Mouse (Mus musculus) CH12.LX (cell line): ENCODE results near the gene Dennd5a. TPM values are rescaled to one million over a fixed set of nuclear protein-coding genes. Genes with fewer than 3 reads are reported as not detected.
A peak's percentile ranks its signal among the peaks of the same experiment; 100 is the strongest.

Experiments
- DNase-seq: peaks from one replicate; pipeline ENCODE4 v3.0.0-alpha.2; 2013; ENCODE audit errors: extremely low read depth
- H3K27ac ChIP-seq: 2 replicates; pipeline ENCODE4 v1.5.1; 2012; ENCODE audit warnings: low read depth, mild to moderate bottlenecking, control low read depth, moderate library complexity; ENCODE audit not compliant: insufficient read depth
- H3K27me3 ChIP-seq: replicated peaks from 2 replicates; pipeline ENCODE3; 2012; ENCODE audit warnings: inconsistent platforms
- H3K36me3 ChIP-seq, 2 experiments: replicated peaks in 1 of 2; 2 replicates each; pipeline versions ENCODE3 to v1.6.1; 2012; ENCODE audit warnings: inconsistent platforms in 1 of 2, low read length in 1 of 2, mild to moderate bottlenecking in 1 of 2, mixed read lengths in 1 of 2, moderate library complexity in 1 of 2; ENCODE audit not compliant: control insufficient read depth in 1 of 2, insufficient read depth in 1 of 2
- H3K4me1 ChIP-seq, 2 experiments: 2 replicates each; pipeline ENCODE4 v1.6.1; 2012; ENCODE audit warnings: inconsistent platforms in 1 of 2, moderate library complexity in 1 of 2; ENCODE audit not compliant: insufficient read depth in 2 of 2, control insufficient read depth in 1 of 2
- H3K4me2 ChIP-seq: 2 replicates; pipeline ENCODE4 v1.6.1; 2012; ENCODE audit warnings: low read depth, mild to moderate bottlenecking, control low read depth; ENCODE audit not compliant: poor library complexity, insufficient read depth, severe bottlenecking
- H3K4me3 ChIP-seq, 3 experiments: fragments of 150-350 bp in 1 of 3; sonication (generic) in 1 of 3; replicated peaks in 1 of 3; 2 replicates each; pipeline versions ENCODE3 to v1.5.1; 2011 to 2012; ENCODE audit warnings: low read depth in 2 of 3, low read length in 2 of 3, mild to moderate bottlenecking in 2 of 3, moderate library complexity in 2 of 3, control low read depth in 1 of 3, improper control_type of control experiment in 1 of 3, inconsistent platforms in 1 of 3, mixed read lengths in 1 of 3; ENCODE audit not compliant: poor library complexity in 1 of 3
- H3K79me2 ChIP-seq: replicated peaks from 2 replicates; pipeline ENCODE4 v1.6.1; 2012; ENCODE audit warnings: mild to moderate bottlenecking, moderate library complexity; ENCODE audit not compliant: control insufficient read depth, poor library complexity, insufficient read depth, severe bottlenecking; ENCODE audit errors: extremely low read depth
- H3K9ac ChIP-seq: 2 replicates; pipeline ENCODE4 v1.6.1; 2012; ENCODE audit warnings: low read depth, mild to moderate bottlenecking, control low read depth, moderate library complexity; ENCODE audit not compliant: insufficient read depth
- H3K9me3 ChIP-seq: replicated peaks from 2 replicates; pipeline ENCODE3; 2012; ENCODE audit warnings: low read length, inconsistent platforms, mixed read lengths
- CHD1 ChIP-seq: IDR thresholded peaks from 2 replicates; pipeline ENCODE4 v1.6.1; 2012; ENCODE audit warnings: low read depth, low read length, improper control_type of control experiment, inconsistent platforms
- CTCF ChIP-seq, 2 experiments: IDR thresholded peaks in 1 of 2; conservative IDR thresholded peaks in 1 of 2; 2 replicates each; pipeline ENCODE4 v1.5.1; 2011 to 2012; ENCODE audit warnings: low read depth in 2 of 2, low read length in 2 of 2, improper control_type of control experiment in 1 of 2, inconsistent platforms in 1 of 2, mild to moderate bottlenecking in 1 of 2, moderate library complexity in 1 of 2
- E2F4 ChIP-seq: IDR thresholded peaks from 2 replicates; pipeline ENCODE4 v1.6.1; 2011; ENCODE audit warnings: low read depth, low read length, improper control_type of control experiment; ENCODE audit not compliant: insufficient replicate concordance
- EP300 ChIP-seq: IDR thresholded peaks from 2 replicates; pipeline ENCODE4 v1.6.1; 2011; ENCODE audit warnings: low read length, improper control_type of control experiment
- GABPA ChIP-seq: IDR thresholded peaks from 2 replicates; pipeline ENCODE4 v1.6.1; 2012; ENCODE audit warnings: low read depth, low read length, improper control_type of control experiment, inconsistent platforms; ENCODE audit not compliant: insufficient replicate concordance
- HCFC1 ChIP-seq: IDR thresholded peaks from 2 replicates; pipeline ENCODE4 v1.6.1; 2012; ENCODE audit warnings: low read depth, mild to moderate bottlenecking, inconsistent platforms, low read length, improper control_type of control experiment
- JUN ChIP-seq: IDR thresholded peaks from 2 replicates; pipeline ENCODE4 v1.6.1; 2011; ENCODE audit warnings: low read depth, mild to moderate bottlenecking, low read length, improper control_type of control experiment, moderate library complexity; ENCODE audit not compliant: insufficient read depth
- MAFK ChIP-seq: IDR thresholded peaks from 2 replicates; pipeline ENCODE4 v1.6.1; 2011; ENCODE audit warnings: low read length, improper control_type of control experiment; ENCODE audit not compliant: insufficient replicate concordance
- MAX ChIP-seq: IDR thresholded peaks from 2 replicates; pipeline ENCODE4 v1.6.1; 2011; ENCODE audit warnings: low read length, improper control_type of control experiment
- MAZ ChIP-seq: IDR thresholded peaks from 2 replicates; pipeline ENCODE4 v1.6.1; 2012; ENCODE audit warnings: low read depth, mild to moderate bottlenecking, inconsistent platforms, low read length, improper control_type of control experiment, moderate library complexity
- MYC ChIP-seq: IDR thresholded peaks from 2 replicates; pipeline ENCODE4 v1.6.1; 2011; ENCODE audit warnings: low read depth, mild to moderate bottlenecking, improper control_type of control experiment, low read length
- NRF1 ChIP-seq: IDR thresholded peaks from 2 replicates; pipeline ENCODE4 v1.6.1; 2014; ENCODE audit warnings: low read depth, mild to moderate bottlenecking, inconsistent platforms, low read length, improper control_type of control experiment, moderate library complexity
- PAX5 ChIP-seq: IDR thresholded peaks from 2 replicates; pipeline ENCODE4 v1.6.1; 2012; ENCODE audit warnings: low read length, inconsistent platforms, mixed read lengths
- POLR2A ChIP-seq: IDR thresholded peaks from 2 replicates; pipeline ENCODE4 v1.6.1; 2011; ENCODE audit warnings: low read depth, mild to moderate bottlenecking, improper control_type of control experiment, low read length
- ZKSCAN1 ChIP-seq: IDR thresholded peaks from 2 replicates; pipeline ENCODE4 v1.6.1; 2012; ENCODE audit warnings: low read depth, inconsistent platforms, low read length, improper control_type of control experiment, borderline replicate concordance
- dilution Hi-C: fragments of 300-500 bp; cut with MboI; formaldehyde crosslinking; loops from 2 replicates; pipeline ENCODE4 v1.14.3; 2020; ENCODE audit warnings: low sequenced_read_pairs; ENCODE audit not compliant: extremely low pct_unique_long_range_greater_than_20kb, extremely low pct_ligation_motif_present
- in situ Hi-C: fragments of 300-500 bp; cut with MboI; formaldehyde crosslinking; loops from 3 replicates; pipeline ENCODE4 v1.14.3; 2019; ENCODE audit warnings: low sequenced_read_pairs, low pct_ligation_motif_present, low pct_unique_long_range_greater_than_20kb, mixed read lengths
- polyA plus RNA-seq: library from polyadenylated mRNA; unstranded; fragments of >175 nt; gene quantifications from 2 replicates; pipeline ENCODE4 v1.2.1, GENCODE M21; 2012; ENCODE audit warnings: low read depth; ENCODE audit not compliant: insufficient read length
- total RNA-seq, 2 experiments: library from RNA; depleted of rRNA; stranded (reverse); fragments of 300-350 nt in 1 of 2; fragments of >200 nt in 1 of 2; gene quantifications; 2 replicates each; pipeline ENCODE4 v1.2.3; 2012 to 2014

Gene Dennd5a
- total and polyA plus RNA-seq, 3 experiments: 20.7 to 29.5 (median 24.6) TPM

DNA sequence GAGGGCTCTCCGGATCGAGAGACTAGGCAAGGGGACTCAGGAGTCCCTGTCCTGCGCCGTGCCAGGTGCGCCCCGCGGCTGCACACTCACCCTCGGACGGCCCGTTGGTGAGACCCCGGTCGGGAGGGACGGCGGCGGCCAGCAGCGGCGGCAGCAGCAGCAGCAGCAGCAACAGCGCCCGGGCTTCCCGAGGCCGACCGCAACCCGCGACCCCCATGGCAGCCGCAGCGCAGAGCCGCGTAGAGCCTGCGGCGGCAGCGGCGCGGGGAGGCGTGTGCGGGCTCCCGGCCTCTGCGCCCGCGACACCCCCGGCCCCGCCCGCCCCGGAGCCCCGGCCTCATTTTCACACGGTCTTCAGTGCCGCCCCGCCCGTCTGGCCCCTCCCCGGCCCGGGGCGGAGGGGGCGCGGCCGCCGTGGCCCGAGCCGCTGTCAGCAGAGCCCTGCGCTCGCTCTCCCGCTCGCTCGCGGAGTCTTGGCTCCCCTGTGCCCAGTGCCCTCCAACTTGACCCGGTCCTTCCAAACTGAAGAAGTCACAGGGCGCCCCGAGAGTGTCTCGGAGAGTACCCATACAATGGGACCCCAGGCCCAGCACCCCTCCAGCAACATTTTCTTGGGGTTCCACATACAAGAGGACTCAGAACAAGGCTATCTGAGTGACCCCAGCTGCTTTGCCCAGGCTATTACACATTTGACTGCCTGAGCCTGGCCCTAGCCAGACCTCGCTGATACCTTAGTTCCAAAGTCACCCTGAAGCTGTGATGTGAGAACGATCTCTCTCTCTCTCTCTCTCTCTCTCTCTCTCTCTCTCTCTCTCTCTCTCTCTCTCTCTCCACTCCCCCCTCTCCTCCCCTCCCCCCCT, 94.7 kb downstream of the Dennd5a start, which contains the start of gene Scube2:
Gene Scube2 (minus strand): TSS at position 310 of the 860 bp plus-strand sequence.
- Histone ChIP-seq H3K4me1 (peaks cover 0 to 10% of the 10 kb centered on the region in 2 experiments; a peak in 1 of 4 replicates), H3K9ac (no peak within 1 kb of the TSS), H3K4me2 (no peak within 1 kb of the TSS), H3K27me3 (no peaks in the 10 kb centered on the region), H3K79me2 (no peaks in the 10 kb centered on the region), H3K36me3 (no peaks in the 10 kb centered on the region), H3K4me3 (no peak within 1 kb of the TSS)
- in situ Hi-C loops (no loop called here), dilution Hi-C loops (no loop called here)
- no peak for TF ChIP-seq MAX
- no peak for TF ChIP-seq NRF1
- no peak for TF ChIP-seq EP300
- TF ChIP-seq HCFC1: no peak
- TF ChIP-seq MAZ: no peak
- no peak for TF ChIP-seq PAX5
- no peak for TF ChIP-seq ZKSCAN1
- no peak for TF ChIP-seq POLR2A
- no peak for TF ChIP-seq MAFK
- no peak for TF ChIP-seq MYC
- TF ChIP-seq CTCF (conservative IDR thresholded peaks at IDR 0.05 in 1 of 2, IDR thresholded peaks at IDR 0.05 in 1 of 2; ENCODE audit: low read depth in 2 of 2, low read length in 2 of 2): no peak
- no peak for TF ChIP-seq GABPA
- TF ChIP-seq CHD1: no peak
- TF ChIP-seq JUN: no peak
- TF ChIP-seq, all 38 proteins: peak for 0
- H3K9me3 ChIP-seq: no peaks in the 10 kb centered on the region
- no peak for DNase-seq
- no peak within 1 kb of the TSS for H3K27ac ChIP-seq

DNA sequence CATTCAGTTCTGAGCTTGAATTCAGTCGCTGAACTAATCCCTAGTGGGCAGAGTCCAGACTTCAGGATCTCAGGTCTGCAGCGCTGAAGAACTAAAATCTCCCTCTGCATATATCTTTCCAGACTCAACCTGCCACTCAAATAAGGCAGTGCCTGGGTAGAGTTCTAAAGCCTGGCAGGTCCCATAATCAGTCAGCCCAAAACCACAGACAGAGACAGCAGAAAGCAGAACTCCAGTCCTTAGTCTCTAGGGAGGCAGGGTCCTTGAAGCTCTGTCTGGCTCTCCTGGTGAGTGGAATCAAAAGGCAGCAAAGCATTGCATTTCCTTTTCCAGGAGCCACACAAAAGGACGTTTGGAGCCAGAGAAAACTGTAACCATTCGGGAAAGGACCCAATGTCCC, 96.7 kb downstream of the Dennd5a start:
- Histone ChIP-seq H3K4me2 (no peak overlapping the region), H3K9ac (no peak overlapping the region), H3K36me3 (no peaks in the 10 kb centered on the region), H3K4me3 (no peak overlapping the region), H3K79me2 (no peaks in the 10 kb centered on the region), H3K4me1 (peaks cover 0 to 10% of the 10 kb centered on the region in 2 experiments; a peak in 1 of 4 replicates), H3K27me3 (no peaks in the 10 kb centered on the region), H3K9me3 (no peaks in the 10 kb centered on the region), H3K27ac (no peak overlapping the region)
- dilution Hi-C loops: no loop called here
- TF ChIP-seq EP300 (0 out of 2 replicates have a peak, but pooled peaks have one; percentile 12), E2F4 (no peak)
- DNase-seq: peak; percentile 27
- in situ Hi-C loops: no loop called here
